Mouse (Mus musculus): Measurements from ENCODE around the gene Epb41l3. TPM values are rescaled to one million over a fixed set of nuclear protein-coding genes. Genes with fewer than 3 reads are reported as not detected.
A peak's percentile ranks its signal among the peaks of the same experiment; 100 is the strongest.

Epb41l3 gene
- polyA plus RNA-seq, 1 experiment from 2014 or later = 122 TPM

- no peak overlapping the region for H3K27ac ChIP-seq (replicated peaks in 1 of 2; ENCODE audit: control insufficient read depth in 1 of 2, insufficient read depth in 1 of 2, low read depth in 2 of 2, low read length in 2 of 2)
- peaks cover 51% of the 10 kb centered on the region for H3K36me3 ChIP-seq (ENCODE audit: control insufficient read depth, insufficient read depth, low read length)
- H3K4me2 ChIP-seq (ENCODE audit: low read length) = no peak overlapping the region
- H3K4me1 ChIP-seq (ENCODE audit: control insufficient read depth in 2 of 2, insufficient read depth in 2 of 2, low read length in 2 of 2) = no peaks in the 10 kb centered on the region
- H3K9ac ChIP-seq (ENCODE audit: low read length) = no peak overlapping the region
- no peak overlapping the region for H3K4me3 ChIP-seq (ENCODE audit: control insufficient read depth in 1 of 2, insufficient read depth in 1 of 2, low read depth in 1 of 2, low read length in 2 of 2)
- no peaks in the 10 kb centered on the region for H3K27me3 ChIP-seq (ENCODE audit: control insufficient read depth, insufficient read depth, low read length)
- no peak for ATAC-seq (ENCODE audit: insufficient number of reproducible peaks, insufficient read depth, low FRiP score, low read depth)
- no peaks in the 10 kb centered on the region for H3K9me3 ChIP-seq (ENCODE audit: control insufficient read depth, low read length)
- WGBS = 89% methylated on average over 6 of the region's 6 CpGs
Measured at GRCm38 (mm10) chr17:69239423-69239822, 163.9 kb downstream of the Epb41l3 start.

- 61% methylated on average over 9 of the region's 9 CpGs for WGBS
- Histone ChIP-seq H3K27ac (replicated peaks in 1 of 2; ENCODE audit: control insufficient read depth in 1 of 2, insufficient read depth in 1 of 2, low read depth in 2 of 2, low read length in 2 of 2) (no peak overlapping the region), H3K4me3 (ENCODE audit: control insufficient read depth in 1 of 2, insufficient read depth in 1 of 2, low read depth in 1 of 2, low read length in 2 of 2) (no peak overlapping the region), H3K4me2 (ENCODE audit: low read length) (no peak overlapping the region), H3K9me3 (ENCODE audit: control insufficient read depth, low read length) (no peaks in the 10 kb centered on the region), H3K9ac (ENCODE audit: low read length) (no peak overlapping the region), H3K36me3 (ENCODE audit: control insufficient read depth, insufficient read depth, low read length) (peaks cover 63% of the 10 kb centered on the region), H3K27me3 (ENCODE audit: control insufficient read depth, insufficient read depth, low read length) (no peaks in the 10 kb centered on the region), H3K4me1 (ENCODE audit: control insufficient read depth in 2 of 2, insufficient read depth in 2 of 2, low read length in 2 of 2) (peaks cover 0 to 5% of the 10 kb centered on the region in 2 experiments; a peak in 1 of 4 replicates)
- no peak for ATAC-seq (ENCODE audit: insufficient number of reproducible peaks, insufficient read depth, low FRiP score, low read depth)
Measured at GRCm38 (mm10) chr17:69255834-69256233, 180.4 kb downstream of the Epb41l3 start.

GRCm38 (mm10) chr17:69256441-69256840 is 181.0 kb downstream of the Epb41l3 start:
- no peak for ATAC-seq (ENCODE audit: insufficient number of reproducible peaks, insufficient read depth, low FRiP score, low read depth)
- Histone ChIP-seq H3K4me1 (ENCODE audit: control insufficient read depth in 2 of 2, insufficient read depth in 2 of 2, low read length in 2 of 2) (peaks cover 0 to 5% of the 10 kb centered on the region in 2 experiments; a peak in 1 of 4 replicates), H3K27ac (replicated peaks in 1 of 2; ENCODE audit: control insufficient read depth in 1 of 2, insufficient read depth in 1 of 2, low read depth in 2 of 2, low read length in 2 of 2) (no peak overlapping the region), H3K27me3 (ENCODE audit: control insufficient read depth, insufficient read depth, low read length) (no peaks in the 10 kb centered on the region), H3K4me2 (ENCODE audit: low read length) (no peak overlapping the region), H3K4me3 (ENCODE audit: control insufficient read depth in 1 of 2, insufficient read depth in 1 of 2, low read depth in 1 of 2, low read length in 2 of 2) (no peak overlapping the region), H3K9me3 (ENCODE audit: control insufficient read depth, low read length) (no peaks in the 10 kb centered on the region), H3K36me3 (ENCODE audit: control insufficient read depth, insufficient read depth, low read length) (peaks cover 63% of the 10 kb centered on the region), H3K9ac (ENCODE audit: low read length) (no peak overlapping the region)
- 48% methylated on average over 9 of the region's 9 CpGs for WGBS

GRCm38 (mm10) chr17:69263810-69264565 is 188.5 kb downstream of the Epb41l3 start:
- H3K4me3 ChIP-seq (ENCODE audit: control insufficient read depth in 1 of 2, insufficient read depth in 1 of 2, low read depth in 1 of 2, low read length in 2 of 2) = no peak overlapping the region
- H3K27ac ChIP-seq (replicated peaks in 1 of 2; ENCODE audit: control insufficient read depth in 1 of 2, insufficient read depth in 1 of 2, low read depth in 2 of 2, low read length in 2 of 2) = no peak overlapping the region
- H3K9me3 ChIP-seq (ENCODE audit: control insufficient read depth, low read length) = no peaks in the 10 kb centered on the region
- whole genome bisulfite sequencing = 58% methylated on average over 15 of the region's 15 CpGs
- H3K4me2 ChIP-seq (ENCODE audit: low read length) = no peak overlapping the region
- H3K9ac ChIP-seq (ENCODE audit: low read length) = no peak overlapping the region
- H3K4me1 ChIP-seq (ENCODE audit: control insufficient read depth in 2 of 2, insufficient read depth in 2 of 2, low read length in 2 of 2) = peaks cover 17 to 37% of the 10 kb centered on the region in 2 experiments
- H3K27me3 ChIP-seq (ENCODE audit: control insufficient read depth, insufficient read depth, low read length) = no peaks in the 10 kb centered on the region
- peaks cover 35% of the 10 kb centered on the region for H3K36me3 ChIP-seq (ENCODE audit: control insufficient read depth, insufficient read depth, low read length)
- no peak for ATAC-seq (ENCODE audit: insufficient number of reproducible peaks, insufficient read depth, low FRiP score, low read depth)

- no peak overlapping the region for H3K4me3 ChIP-seq (ENCODE audit: control insufficient read depth in 1 of 2, insufficient read depth in 1 of 2, low read depth in 1 of 2, low read length in 2 of 2)
- no peaks in the 10 kb centered on the region for H3K9me3 ChIP-seq (ENCODE audit: control insufficient read depth, low read length)
- WGBS = 25% methylated on average over 4 of the region's 4 CpGs
- no peak overlapping the region for H3K4me2 ChIP-seq (ENCODE audit: low read length)
- peaks cover 17 to 37% of the 10 kb centered on the region in 2 experiments for H3K4me1 ChIP-seq (ENCODE audit: control insufficient read depth in 2 of 2, insufficient read depth in 2 of 2, low read length in 2 of 2)
- H3K27me3 ChIP-seq (ENCODE audit: control insufficient read depth, insufficient read depth, low read length) = no peaks in the 10 kb centered on the region
- no peak overlapping the region for H3K27ac ChIP-seq (replicated peaks in 1 of 2; ENCODE audit: control insufficient read depth in 1 of 2, insufficient read depth in 1 of 2, low read depth in 2 of 2, low read length in 2 of 2)
- H3K9ac ChIP-seq (ENCODE audit: low read length) = no peak overlapping the region
- no peak for ATAC-seq (ENCODE audit: insufficient number of reproducible peaks, insufficient read depth, low FRiP score, low read depth)
- peaks cover 24% of the 10 kb centered on the region for H3K36me3 ChIP-seq (ENCODE audit: control insufficient read depth, insufficient read depth, low read length)
Measured at GRCm38 (mm10) chr17:69265171-69265570, 189.7 kb downstream of the Epb41l3 start.

- peaks cover 17 to 37% of the 10 kb centered on the region in 2 experiments for H3K4me1 ChIP-seq (ENCODE audit: control insufficient read depth in 2 of 2, insufficient read depth in 2 of 2, low read length in 2 of 2)
- no peaks in the 10 kb centered on the region for H3K9me3 ChIP-seq (ENCODE audit: control insufficient read depth, low read length)
- ATAC-seq (ENCODE audit: insufficient number of reproducible peaks, insufficient read depth, low FRiP score, low read depth) = no peak
- no peak overlapping the region for H3K9ac ChIP-seq (ENCODE audit: low read length)
- peaks cover 27% of the 10 kb centered on the region for H3K36me3 ChIP-seq (ENCODE audit: control insufficient read depth, insufficient read depth, low read length)
- H3K4me3 ChIP-seq (ENCODE audit: control insufficient read depth in 1 of 2, insufficient read depth in 1 of 2, low read depth in 1 of 2, low read length in 2 of 2) = no peak overlapping the region
- H3K4me2 ChIP-seq (ENCODE audit: low read length) = no peak overlapping the region
- no peaks in the 10 kb centered on the region for H3K27me3 ChIP-seq (ENCODE audit: control insufficient read depth, insufficient read depth, low read length)
- H3K27ac ChIP-seq (replicated peaks in 1 of 2; ENCODE audit: control insufficient read depth in 1 of 2, insufficient read depth in 1 of 2, low read depth in 2 of 2, low read length in 2 of 2) = no peak overlapping the region
- 55% methylated on average over 17 of the region's 17 CpGs for WGBS
Measured at GRCm38 (mm10) chr17:69265759-69266463, 190.4 kb downstream of the Epb41l3 start.

- Histone ChIP-seq H3K9ac (ENCODE audit: low read length) (no peak overlapping the region; the same call in 1 of the 2 replicates), H3K4me2 (ENCODE audit: low read length) (no peak overlapping the region), H3K4me3 (ENCODE audit: control insufficient read depth in 1 of 2, insufficient read depth in 1 of 2, low read depth in 1 of 2, low read length in 2 of 2) (no peak overlapping the region), H3K36me3 (ENCODE audit: control insufficient read depth, insufficient read depth, low read length) (peaks cover 31% of the 10 kb centered on the region), H3K4me1 (ENCODE audit: control insufficient read depth in 2 of 2, insufficient read depth in 2 of 2, low read length in 2 of 2) (peaks cover 17 to 37% of the 10 kb centered on the region in 2 experiments), H3K27ac (replicated peaks in 1 of 2; ENCODE audit: control insufficient read depth in 1 of 2, insufficient read depth in 1 of 2, low read depth in 2 of 2, low read length in 2 of 2) (peak overlapping the region; percentile 21 to 66; a peak in 3 of 4 replicates), H3K27me3 (ENCODE audit: control insufficient read depth, insufficient read depth, low read length) (no peaks in the 10 kb centered on the region), H3K9me3 (ENCODE audit: control insufficient read depth, low read length) (no peaks in the 10 kb centered on the region)
- no peak; the same call in 1 of the 2 replicates for ATAC-seq (ENCODE audit: insufficient number of reproducible peaks, insufficient read depth, low FRiP score, low read depth)
- 37% methylated on average over 5 of the region's 5 CpGs for WGBS
Measured at GRCm38 (mm10) chr17:69266936-69267335, 191.5 kb downstream of the Epb41l3 start.
